Mouse (Mus musculus): Measurements from ENCODE around the gene Sh3rf3. TPM values are rescaled to one million over a fixed set of nuclear protein-coding genes. Genes with fewer than 3 reads are reported as not detected.

Sh3rf3 gene
- polyA plus RNA-seq (2015; fragmentation: Nextera tagmentation; extraction: Ambion mirVana): 0.33 and 0.45 TPM in 2 replicates

DNA sequence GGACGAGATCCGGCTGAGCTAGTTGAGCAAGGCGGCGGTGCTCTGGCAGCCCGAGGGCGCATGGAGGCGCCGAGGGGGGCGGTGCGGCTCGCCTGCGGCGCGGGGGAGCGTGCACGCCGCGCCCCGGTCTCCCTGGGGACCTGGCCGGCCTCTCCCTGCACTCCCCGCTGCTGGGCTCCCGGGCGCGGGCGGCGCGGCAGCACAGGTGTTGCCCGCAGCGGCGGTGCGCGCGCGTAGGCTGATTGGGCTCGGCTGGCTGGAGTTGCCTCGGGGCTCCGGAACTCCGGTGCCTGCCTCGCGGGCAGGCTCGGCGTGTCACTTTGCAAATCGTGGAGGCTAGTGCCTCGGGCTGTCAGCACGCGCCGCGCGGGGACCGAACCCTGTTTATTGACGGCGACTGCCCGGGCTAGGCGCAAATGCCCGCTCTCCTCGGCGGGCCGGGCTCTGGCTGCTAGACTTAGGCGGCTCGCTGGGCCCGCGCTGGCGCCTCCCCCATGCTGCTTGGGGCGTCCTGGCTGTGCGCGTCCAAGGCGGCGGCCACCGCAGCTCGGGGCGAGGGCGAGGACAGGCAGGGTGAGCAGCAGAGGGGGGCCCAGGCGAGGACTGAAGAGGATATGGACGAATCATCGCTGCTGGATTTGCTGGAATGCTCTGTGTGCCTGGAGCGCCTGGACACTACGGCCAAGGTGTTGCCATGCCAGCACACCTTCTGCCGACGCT lies at the start of gene Sh3rf3:
Gene Sh3rf3 (plus strand): TSS at position 279 of the 720 bp plus-strand sequence.
- Histone ChIP-seq H3K9me3 (ENCODE audit: control insufficient read depth, low read length) (no peaks in the 10 kb centered on the region), H3K9ac (ENCODE audit: low read length) (peak within 1 kb of the TSS; percentile 54), H3K4me1 (replicated peaks; ENCODE audit: control insufficient read depth, insufficient read depth) (no peaks in the 10 kb centered on the region), H3K36me3 (ENCODE audit: control insufficient read depth, insufficient read depth, low read length) (no peaks in the 10 kb centered on the region), H3K4me2 (replicated peaks; ENCODE audit: low read depth) (peak within 1 kb of the TSS; percentile 99), H3K4me3 (ENCODE audit: low read depth, low read length) (peak within 1 kb of the TSS; percentile 66), H3K27ac (replicated peaks) (peak within 1 kb of the TSS; percentile 35; the same call in 1 of the 2 replicates), H3K27me3 (ENCODE audit: control insufficient read depth, insufficient read depth, low read length) (peaks cover 5% of the 10 kb centered on the region; the same call in 1 of the 2 replicates)
- DNase-seq (ENCODE audit: low spot score): peak; percentile 45
- TF ChIP-seq EP300 (optimal IDR thresholded peaks at IDR 0.05): no peak
- under 1% methylated on average over 71 of the region's 79 CpGs for WGBS
- peak; percentile 43 for ATAC-seq (ENCODE audit: low FRiP score, low TSS enrichment)

DNA sequence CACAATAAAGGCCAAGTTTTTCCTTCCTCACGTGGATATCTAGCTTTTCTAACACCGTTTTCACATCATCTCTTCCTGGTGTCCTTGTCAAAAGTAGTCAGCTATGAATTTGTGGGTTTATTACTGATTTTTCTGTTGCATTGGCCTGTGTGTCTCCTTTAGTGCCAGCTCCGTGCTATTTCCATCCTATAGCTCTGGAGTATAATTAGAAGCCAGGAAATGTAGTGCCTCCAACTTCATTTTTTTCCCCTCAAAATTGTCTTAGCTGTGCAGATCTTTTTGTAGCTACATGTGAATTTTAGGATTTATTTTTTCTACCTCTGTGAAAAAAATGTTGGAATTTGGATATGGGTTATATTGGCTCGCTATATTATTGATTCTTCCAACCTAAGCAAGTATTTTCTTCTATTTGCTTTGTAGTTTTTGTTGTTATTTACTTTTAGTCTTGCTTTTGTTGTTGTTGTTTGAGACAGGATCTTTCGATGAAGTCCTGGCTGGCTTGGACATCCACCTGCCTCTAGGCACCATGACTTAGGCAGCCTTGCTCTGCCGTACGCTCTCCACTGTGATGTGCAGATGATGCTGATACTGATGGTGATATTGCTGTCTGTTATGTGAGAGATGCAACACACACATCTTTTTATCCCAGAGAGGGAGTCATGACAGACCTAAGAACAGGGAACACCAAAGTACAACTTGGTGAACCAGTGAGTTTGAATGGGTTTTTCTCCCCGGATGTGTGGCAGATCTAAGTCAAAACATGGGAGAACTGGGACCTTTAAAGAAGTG lies 24.5 kb upstream of the Sh3rf3 start:
- Histone ChIP-seq H3K27ac (replicated peaks) (no peak overlapping the region), H3K9me3 (ENCODE audit: control insufficient read depth, low read length) (no peaks in the 10 kb centered on the region), H3K4me3 (ENCODE audit: low read depth, low read length) (no peak overlapping the region), H3K27me3 (ENCODE audit: control insufficient read depth, insufficient read depth, low read length) (no peaks in the 10 kb centered on the region), H3K4me1 (replicated peaks; ENCODE audit: control insufficient read depth, insufficient read depth) (no peaks in the 10 kb centered on the region), H3K4me2 (replicated peaks; ENCODE audit: low read depth) (no peak overlapping the region), H3K9ac (ENCODE audit: low read length) (no peak overlapping the region), H3K36me3 (ENCODE audit: control insufficient read depth, insufficient read depth, low read length) (no peaks in the 10 kb centered on the region)
- no peak for ATAC-seq (ENCODE audit: low FRiP score, low TSS enrichment)
- TF ChIP-seq CTCF (IDR thresholded peaks at IDR 0.05; ENCODE audit: low read depth) (no peak), EP300 (optimal IDR thresholded peaks at IDR 0.05) (no peak)
- 86% methylated on average over 8 of the region's 8 CpGs for WGBS
- DNase-seq (ENCODE audit: low spot score): no peak

DNA sequence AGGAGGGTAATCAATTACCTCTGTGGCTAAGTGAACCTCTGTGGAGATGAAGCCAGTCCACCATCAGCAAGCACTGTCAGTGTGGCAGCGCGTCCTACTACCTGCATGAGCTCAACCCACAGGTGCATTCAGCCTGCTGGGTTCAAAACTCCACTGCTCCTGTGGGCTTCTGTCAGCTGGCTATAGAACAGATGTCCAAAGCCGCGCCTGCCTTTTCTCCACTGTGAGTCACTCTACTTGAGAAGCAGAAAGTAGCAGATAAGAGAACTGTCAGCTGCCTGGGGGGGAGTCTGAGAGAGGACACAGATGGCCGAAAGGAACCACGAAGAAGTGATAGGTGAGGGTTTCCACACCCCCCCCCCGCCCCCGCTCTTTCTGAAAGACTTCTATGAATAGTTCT lies 15.6 kb upstream of the Sh3rf3 start:
- H3K4me2 ChIP-seq (replicated peaks; ENCODE audit: low read depth): no peak overlapping the region
- no peak overlapping the region for H3K4me3 ChIP-seq (ENCODE audit: low read depth, low read length)
- DNase-seq (ENCODE audit: low spot score) (no peak), ATAC-seq (ENCODE audit: low FRiP score, low TSS enrichment) (no peak)
- WGBS: 66% methylated on average over 8 of the region's 8 CpGs
- no peaks in the 10 kb centered on the region for H3K27me3 ChIP-seq (ENCODE audit: control insufficient read depth, insufficient read depth, low read length)
- TF ChIP-seq EP300 (optimal IDR thresholded peaks at IDR 0.05): no peak
- H3K9ac ChIP-seq (ENCODE audit: low read length): no peak overlapping the region
- no peak overlapping the region for H3K27ac ChIP-seq (replicated peaks)
- no peaks in the 10 kb centered on the region for H3K36me3 ChIP-seq (ENCODE audit: control insufficient read depth, insufficient read depth, low read length)
- no peaks in the 10 kb centered on the region for H3K4me1 ChIP-seq (replicated peaks; ENCODE audit: control insufficient read depth, insufficient read depth)
- H3K9me3 ChIP-seq (ENCODE audit: control insufficient read depth, low read length): no peaks in the 10 kb centered on the region

DNA sequence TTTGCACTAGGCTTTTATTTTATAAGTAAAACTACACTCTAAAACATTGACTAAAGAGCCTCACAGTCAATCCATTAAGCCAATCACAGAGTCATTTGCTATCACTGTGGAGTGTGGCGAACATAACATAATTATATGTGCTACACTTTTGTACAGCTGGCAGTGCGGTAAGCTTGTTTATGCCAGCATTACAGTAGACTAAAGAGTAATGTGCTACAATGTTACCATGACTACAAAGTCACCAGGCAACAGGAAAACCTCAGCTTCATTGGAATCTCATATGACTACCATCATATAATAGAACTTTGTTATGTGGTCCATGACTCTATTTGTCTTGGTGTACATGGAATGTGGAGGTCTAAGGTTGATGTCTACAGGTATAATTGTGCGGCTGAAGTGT lies 15.0 kb upstream of the Sh3rf3 start:
- no peak overlapping the region for H3K4me3 ChIP-seq (ENCODE audit: low read depth, low read length)
- no peak for TF ChIP-seq EP300 (optimal IDR thresholded peaks at IDR 0.05)
- no peak for TF ChIP-seq CTCF (IDR thresholded peaks at IDR 0.05; ENCODE audit: low read depth)
- H3K27me3 ChIP-seq (ENCODE audit: control insufficient read depth, insufficient read depth, low read length): no peaks in the 10 kb centered on the region
- H3K9me3 ChIP-seq (ENCODE audit: control insufficient read depth, low read length): no peaks in the 10 kb centered on the region
- H3K4me2 ChIP-seq (replicated peaks; ENCODE audit: low read depth): no peak overlapping the region
- WGBS: 80% methylated on average over 3 of the region's 3 CpGs
- no peak overlapping the region for H3K27ac ChIP-seq (replicated peaks)
- H3K9ac ChIP-seq (ENCODE audit: low read length): no peak overlapping the region
- ATAC-seq (ENCODE audit: low FRiP score, low TSS enrichment) (no peak), DNase-seq (ENCODE audit: low spot score) (no peak)
- no peaks in the 10 kb centered on the region for H3K4me1 ChIP-seq (replicated peaks; ENCODE audit: control insufficient read depth, insufficient read depth)
- no peaks in the 10 kb centered on the region for H3K36me3 ChIP-seq (ENCODE audit: control insufficient read depth, insufficient read depth, low read length)

DNA sequence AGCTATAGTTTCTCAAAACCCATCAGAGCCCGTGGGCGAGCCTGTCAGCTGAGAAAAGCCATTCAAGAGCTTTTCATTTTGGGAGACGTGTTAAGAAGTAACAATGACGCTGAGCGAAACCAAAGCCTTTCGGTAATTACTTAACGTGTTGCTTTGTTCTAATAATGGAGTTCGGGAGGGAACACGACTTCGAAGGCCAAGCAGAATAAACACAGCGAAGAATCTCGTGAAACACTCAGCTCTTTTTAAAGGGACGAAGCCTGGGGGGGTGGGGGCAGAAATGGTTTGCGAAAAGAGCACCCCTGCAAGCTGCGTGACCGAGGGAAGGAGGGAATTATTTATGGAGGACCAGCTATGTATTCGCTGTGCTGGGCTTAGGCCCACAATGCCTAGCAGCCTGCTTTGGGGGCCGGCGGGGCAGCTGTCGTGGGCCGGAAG lies 12.1 kb upstream of the Sh3rf3 start:
- H3K36me3 ChIP-seq (ENCODE audit: control insufficient read depth, insufficient read depth, low read length): no peaks in the 10 kb centered on the region
- H3K4me2 ChIP-seq (replicated peaks; ENCODE audit: low read depth): no peak overlapping the region
- H3K27me3 ChIP-seq (ENCODE audit: control insufficient read depth, insufficient read depth, low read length): no peaks in the 10 kb centered on the region
- no peaks in the 10 kb centered on the region for H3K4me1 ChIP-seq (replicated peaks; ENCODE audit: control insufficient read depth, insufficient read depth)
- TF ChIP-seq CTCF (IDR thresholded peaks at IDR 0.05; ENCODE audit: low read depth) (no peak), EP300 (optimal IDR thresholded peaks at IDR 0.05) (no peak)
- ATAC-seq (ENCODE audit: low FRiP score, low TSS enrichment) (no peak), DNase-seq (ENCODE audit: low spot score) (no peak)
- H3K4me3 ChIP-seq (ENCODE audit: low read depth, low read length): no peak overlapping the region
- 66% methylated on average over 21 of the region's 21 CpGs for WGBS
- H3K27ac ChIP-seq (replicated peaks): no peak overlapping the region
- H3K9me3 ChIP-seq (ENCODE audit: control insufficient read depth, low read length): no peaks in the 10 kb centered on the region
- H3K9ac ChIP-seq (ENCODE audit: low read length): no peak overlapping the region

DNA sequence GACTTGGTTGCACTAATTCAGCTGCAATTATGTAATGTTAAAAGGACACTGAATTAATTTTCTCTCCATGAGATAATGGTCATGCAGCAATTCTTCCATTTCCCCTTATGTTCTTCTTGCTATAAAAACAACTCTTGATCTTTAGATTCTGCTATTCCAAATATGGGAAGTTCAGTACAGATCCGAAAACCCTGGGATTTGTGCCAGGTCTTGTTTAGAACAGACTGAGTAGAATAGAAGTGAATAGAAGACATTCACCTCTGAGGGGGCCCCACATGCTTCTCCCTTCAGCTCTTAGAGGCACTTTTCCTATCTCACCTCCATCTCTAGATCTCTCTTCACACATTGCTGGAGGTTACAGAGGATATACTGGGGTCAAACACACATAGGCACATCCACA lies 10.8 kb upstream of the Sh3rf3 start:
- H3K9me3 ChIP-seq (ENCODE audit: control insufficient read depth, low read length): no peaks in the 10 kb centered on the region
- DNase-seq (ENCODE audit: low spot score) (no peak), ATAC-seq (ENCODE audit: low FRiP score, low TSS enrichment) (no peak)

More for the DNA sequence above, 10.8 kb upstream of the Sh3rf3 start:
- WGBS: 29% methylated on average over 1 of the region's 1 CpGs
- Histone ChIP-seq H3K4me1 (replicated peaks; ENCODE audit: control insufficient read depth, insufficient read depth) (no peaks in the 10 kb centered on the region), H3K4me2 (replicated peaks; ENCODE audit: low read depth) (no peak overlapping the region), H3K9ac (ENCODE audit: low read length) (no peak overlapping the region), H3K27me3 (ENCODE audit: control insufficient read depth, insufficient read depth, low read length) (no peaks in the 10 kb centered on the region), H3K36me3 (ENCODE audit: control insufficient read depth, insufficient read depth, low read length) (no peaks in the 10 kb centered on the region), H3K27ac (replicated peaks) (no peak overlapping the region), H3K4me3 (ENCODE audit: low read depth, low read length) (no peak overlapping the region)
- no peak for TF ChIP-seq CTCF (IDR thresholded peaks at IDR 0.05; ENCODE audit: low read depth)
- TF ChIP-seq EP300 (optimal IDR thresholded peaks at IDR 0.05): no peak
